Mouse (Mus musculus): ENCODE data around the gene Fat2.

DNA sequence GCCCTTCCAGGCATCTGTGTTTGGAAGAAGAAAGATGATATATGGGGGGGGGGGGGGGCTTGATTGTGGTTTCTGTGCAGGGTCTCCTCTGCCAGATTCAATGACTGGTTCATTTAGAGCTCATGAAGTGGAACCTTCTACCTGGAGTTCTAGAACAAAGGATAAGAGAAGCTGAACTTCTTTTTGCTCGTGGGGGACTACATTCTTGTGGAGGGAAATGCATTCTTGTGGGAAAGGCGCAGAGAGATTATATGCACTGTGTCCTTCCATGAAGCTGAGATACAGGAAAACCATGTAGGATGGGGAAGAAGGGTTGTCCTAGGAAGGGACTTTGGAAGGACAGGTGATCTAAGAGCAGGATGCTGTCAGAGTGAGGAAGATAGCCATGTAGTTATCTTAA lies 15.4 kb downstream of the Fat2 start:
- TF ChIP-seq CTCF (IDR thresholded peaks at IDR 0.05) (no peak), EP300 (IDR thresholded peaks at IDR 0.05) (no peak)
